Comparison of ENCODE assay signal across 10 mouse cellular contexts in genomic region chr5:119673716-119674605, GRCm38 (mm10). TPM values are rescaled to one million over a fixed set of nuclear protein-coding genes. Genes with fewer than 3 reads are reported as not detected.
DNase-seq lines count a peak whose midpoint lies in the region; ATAC-seq lines count a peak whose summit lies in the region.
"Had no signal": no experiment of that assay in that cellular context is flagged by ENCODE, and none has a peak within 500 bp of the region (broad histone marks: within the 10 kb centered on the region; RNA-seq: fewer than 3 reads in every experiment).

No protein-coding gene starts in this region.

- peaks cover 62% of the 10 kb centered on the region for H3K27me3 ChIP-seq in heart, embryonic 12.5 days (replicated peaks)
- peaks cover 98% of the 10 kb centered on the region for H3K27me3 ChIP-seq in midbrain, embryonic 11.5 days (ENCODE audit: control insufficient read depth, insufficient read depth, low read length)
- H3K27me3 ChIP-seq in midbrain, embryonic 15.5 days (replicated peaks): peaks cover 78% of the 10 kb centered on the region
- H3K27me3 ChIP-seq in limb, embryonic 12.5 days: peaks cover 91% of the 10 kb centered on the region
- peaks cover 55% of the 10 kb centered on the region for H3K27me3 ChIP-seq in stomach, embryonic 16.5 days (ENCODE audit: control insufficient read depth, insufficient read depth, low read length)
- peaks cover 84% of the 10 kb centered on the region for H3K27me3 ChIP-seq in forebrain, embryonic 16.5 days (replicated peaks; ENCODE audit: control insufficient read depth, insufficient read depth, low read length)
- H3K27me3 ChIP-seq: CH12.LX had no signal

- H3K4me3 ChIP-seq in heart, embryonic 12.5 days: peak overlapping the region; percentile 58
- H3K4me3 ChIP-seq in midbrain, embryonic 11.5 days (ENCODE audit: low read depth, low read length): no peak overlapping the region
- no peak overlapping the region for H3K4me3 ChIP-seq in midbrain, embryonic 15.5 days
- peak overlapping the region; percentile 48 for H3K4me3 ChIP-seq in limb, embryonic 12.5 days (replicated peaks)
- peak overlapping the region; percentile 58 for H3K4me3 ChIP-seq in stomach, embryonic 16.5 days (replicated peaks; ENCODE audit: low read length)
- no peak overlapping the region for H3K4me3 ChIP-seq in forebrain, embryonic 16.5 days (replicated peaks; ENCODE audit: low read length)

- H3K4me2 ChIP-seq in heart, embryonic 12.5 days: peak overlapping the region; percentile 60
- H3K4me2 ChIP-seq in midbrain, embryonic 11.5 days: no peak overlapping the region
- no peak overlapping the region for H3K4me2 ChIP-seq in midbrain, embryonic 15.5 days
- H3K4me2 ChIP-seq in limb, embryonic 12.5 days: peak overlapping the region; percentile 75
- H3K4me2 ChIP-seq in stomach, embryonic 16.5 days (ENCODE audit: low read depth, low read length): peak overlapping the region; percentile 88
- H3K4me2 ChIP-seq in forebrain, embryonic 16.5 days (ENCODE audit: low read length): no peak overlapping the region

- H3K9me3 ChIP-seq in heart, embryonic 12.5 days (replicated peaks): no peaks in the 10 kb centered on the region
- no peaks in the 10 kb centered on the region for H3K9me3 ChIP-seq in midbrain, embryonic 11.5 days (ENCODE audit: control insufficient read depth, low read length)
- H3K9me3 ChIP-seq in midbrain, embryonic 15.5 days: no peaks in the 10 kb centered on the region
- no peaks in the 10 kb centered on the region for H3K9me3 ChIP-seq in limb, embryonic 12.5 days
- no peaks in the 10 kb centered on the region for H3K9me3 ChIP-seq in stomach, embryonic 16.5 days (replicated peaks; ENCODE audit: control insufficient read depth, low read length)
- H3K9me3 ChIP-seq in forebrain, embryonic 16.5 days (ENCODE audit: control insufficient read depth, low read length): no peaks in the 10 kb centered on the region

- ATAC-seq in heart, embryonic 12.5 days (ENCODE audit: insufficient number of reproducible peaks, low FRiP score): no peak
- no peak for ATAC-seq in midbrain, embryonic 11.5 days (ENCODE audit: low FRiP score)
- no peak for ATAC-seq in midbrain, embryonic 15.5 days (replicated peaks)
- ATAC-seq in limb, embryonic 12.5 days (ENCODE audit: insufficient number of reproducible peaks, insufficient read depth, low FRiP score, low TSS enrichment, low read depth): no peak
- ATAC-seq in stomach, embryonic 16.5 days (ENCODE audit: insufficient read depth, low FRiP score): no peak
- ATAC-seq in forebrain, embryonic 16.5 days: no peak

- intact Hi-C loops in heart, postnatal 10 days (cut with DNase I): loop anchor here (5.0 to 10.0 kb wide), 3 partner anchors 267 to 1109 kb away; partner anchors contain the start of gene Med13l

- WGBS in heart, embryonic 12.5 days: 23% methylated on average over 22 of the region's 22 CpGs
- WGBS in midbrain, embryonic 11.5 days: 2% methylated on average over 22 of the region's 22 CpGs
- 4% methylated on average over 22 of the region's 22 CpGs for WGBS in midbrain, embryonic 15.5 days
- WGBS in limb, embryonic 12.5 days: 4% methylated on average over 22 of the region's 22 CpGs
- WGBS in stomach, embryonic 16.5 days: 21% methylated on average over 22 of the region's 22 CpGs
- WGBS in forebrain, embryonic 16.5 days: 4% methylated on average over 22 of the region's 22 CpGs

- DNase-seq in heart, postnatal 10 days: no peak
- DNase-seq in midbrain, embryonic 11.5 days (ENCODE audit: low spot score, missing footprints): peak; percentile 94
- DNase-seq in cerebellum, postnatal 4 days (ENCODE audit: low spot score in 2 of 2): no peak
- DNase-seq: thymus, adult 2 months had no signal

- H3K27ac ChIP-seq in heart, embryonic 12.5 days (ENCODE audit: poor library complexity, severe bottlenecking): no peak overlapping the region
- no peak overlapping the region for H3K27ac ChIP-seq in midbrain, embryonic 11.5 days (ENCODE audit: low read depth, low read length)
- no peak overlapping the region for H3K27ac ChIP-seq in midbrain, embryonic 15.5 days
- H3K27ac ChIP-seq in limb, embryonic 12.5 days: peak overlapping the region; percentile 70
- no peak overlapping the region for H3K27ac ChIP-seq in stomach, embryonic 16.5 days (ENCODE audit: low read length)
- no peak overlapping the region for H3K27ac ChIP-seq in forebrain, embryonic 16.5 days (ENCODE audit: low read length)

- peak overlapping the region; percentile 55 for H3K9ac ChIP-seq in heart, embryonic 12.5 days
- no peak overlapping the region for H3K9ac ChIP-seq in midbrain, embryonic 11.5 days (ENCODE audit: low read length)
- H3K9ac ChIP-seq in midbrain, embryonic 15.5 days: no peak overlapping the region
- peak overlapping the region; percentile 79 for H3K9ac ChIP-seq in limb, embryonic 12.5 days (replicated peaks)
- peak overlapping the region; percentile 62 for H3K9ac ChIP-seq in stomach, embryonic 16.5 days (ENCODE audit: low read length)
- H3K9ac ChIP-seq in forebrain, embryonic 16.5 days (replicated peaks; ENCODE audit: low read depth, low read length): no peak overlapping the region

- H3K4me1 ChIP-seq in heart, embryonic 12.5 days (replicated peaks): peaks cover 22% of the 10 kb centered on the region
- H3K4me1 ChIP-seq in midbrain, embryonic 11.5 days (ENCODE audit: control insufficient read depth, insufficient read depth, low read length): peaks cover 13% of the 10 kb centered on the region
- H3K4me1 ChIP-seq in midbrain, embryonic 15.5 days: peaks cover 15% of the 10 kb centered on the region
- H3K4me1 ChIP-seq in limb, embryonic 12.5 days (replicated peaks): peaks cover 23% of the 10 kb centered on the region; the same call in 1 of the 2 replicates
- H3K4me1 ChIP-seq in stomach, embryonic 16.5 days (ENCODE audit: control insufficient read depth, insufficient read depth, low read length): peaks cover 10% of the 10 kb centered on the region
- H3K4me1 ChIP-seq in forebrain, embryonic 16.5 days (replicated peaks; ENCODE audit: control insufficient read depth, insufficient read depth, low read length): peaks cover 9% of the 10 kb centered on the region

- peaks cover 6% of the 10 kb centered on the region; the same call in 1 of the 2 replicates for H3K36me3 ChIP-seq in heart, embryonic 12.5 days
- no peaks in the 10 kb centered on the region for H3K36me3 ChIP-seq in midbrain, embryonic 11.5 days (ENCODE audit: control insufficient read depth, insufficient read depth, low read length)
- no peaks in the 10 kb centered on the region for H3K36me3 ChIP-seq in midbrain, embryonic 15.5 days (replicated peaks)
- peaks cover 6% of the 10 kb centered on the region; the same call in 1 of the 2 replicates for H3K36me3 ChIP-seq in limb, embryonic 12.5 days
- H3K36me3 ChIP-seq in stomach, embryonic 16.5 days (ENCODE audit: control insufficient read depth, insufficient read depth, low read length): no peaks in the 10 kb centered on the region
- no peaks in the 10 kb centered on the region for H3K36me3 ChIP-seq in forebrain, embryonic 16.5 days (ENCODE audit: control insufficient read depth, insufficient read depth)

RNA-seq across cellular contexts. Expression of gene Tbx3, which starts 3.5 kb away (rescaled TPM):
- 18.8 and 21.0 TPM in 2 replicates for polyA plus RNA-seq in heart, embryonic 12.5 days (2016; fragmentation: Nextera tagmentation; extraction: Ambion mirVana)
- 10 to 100 TPM; 18.8 to 20.4 TPM for total RNA-seq in heart, postnatal 10 days (2021)
- polyA plus RNA-seq in midbrain, embryonic 11.5 days (2014; fragmentation: Nextera tagmentation; extraction: Ambion mirVana): 1.3 and 1.4 TPM in 2 replicates
- polyA plus RNA-seq in midbrain, embryonic 15.5 days (2015; fragmentation: Nextera tagmentation; extraction: Ambion mirVana): 2.9 and 4.7 TPM in 2 replicates
- polyA plus RNA-seq in limb, embryonic 12.5 days (2016; fragmentation: Nextera tagmentation; extraction: Ambion mirVana): 38.3 and 42.4 TPM in 2 replicates
- 15.8 and 16.5 TPM in 2 replicates for polyA plus RNA-seq in stomach, embryonic 16.5 days (2015; fragmentation: Nextera tagmentation; extraction: Ambion mirVana)
- polyA plus RNA-seq in forebrain, embryonic 16.5 days (2015; fragmentation: Nextera tagmentation; extraction: Ambion mirVana): 2.1 and 3.0 TPM in 2 replicates
- total RNA-seq: CH12.LX had no signal

Comparison
In these comparisons a context has a peak if more than half of its experiments do, and no peak if none do; other contexts are left out.
1. H3K4me2 ChIP-seq: peak in heart, embryonic 12.5 days (single experiment), limb, embryonic 12.5 days (single experiment) and stomach, embryonic 16.5 days (single experiment); none in midbrain, embryonic 11.5 days (single experiment), midbrain, embryonic 15.5 days (single experiment) and forebrain, embryonic 16.5 days (single experiment).
2. H3K4me3 ChIP-seq: peak in heart, embryonic 12.5 days (single experiment), limb, embryonic 12.5 days (single experiment) and stomach, embryonic 16.5 days (single experiment); none in midbrain, embryonic 11.5 days (single experiment), midbrain, embryonic 15.5 days (single experiment) and forebrain, embryonic 16.5 days (single experiment).
3. H3K9ac ChIP-seq: peak in heart, embryonic 12.5 days (single experiment), limb, embryonic 12.5 days (single experiment) and stomach, embryonic 16.5 days (single experiment); none in midbrain, embryonic 11.5 days (single experiment), midbrain, embryonic 15.5 days (single experiment) and forebrain, embryonic 16.5 days (single experiment).